Mouse (Mus musculus) ES-Bruce4 (cell line): Measurements from ENCODE around the gene Timmdc1.

Source experiments
- CTCF ChIP-seq: IDR thresholded peaks from one replicate; pipeline ENCODE4 v1.8.1; 2011; ENCODE audit warnings: low read depth, low read length
- EP300 ChIP-seq: IDR thresholded peaks from 2 replicates; pipeline ENCODE4 v1.6.1; 2011; ENCODE audit warnings: low read depth, low read length; ENCODE audit not compliant: insufficient read depth
- POLR2A ChIP-seq: IDR thresholded peaks from one replicate; pipeline ENCODE4 v1.8.1; 2011; ENCODE audit warnings: low read length; ENCODE audit not compliant: insufficient read depth

- TF ChIP-seq CTCF (no peak), POLR2A (no peak), EP300 (no peak)
Observed at GRCm38 (mm10) chr16:38493890-38494289, 28.6 kb downstream of the Timmdc1 start.
